Mouse (Mus musculus) cortical plate, adult 2 months (tissue): ENCODE results near the gene Hist3h2a.

ENCODE experiments used
- CTCF ChIP-seq: fragments of 200-500 bp; IDR thresholded peaks from 2 replicates; pipeline ENCODE4 v1.5.1; 2011; ENCODE audit warnings: mild to moderate bottlenecking, control low read depth, low read length; ENCODE audit not compliant: insufficient read depth; ENCODE audit errors: extremely low read depth
- POLR2A ChIP-seq: fragments of 200-500 bp; IDR thresholded peaks from 2 replicates; pipeline ENCODE4 v1.6.1; 2011; ENCODE audit warnings: mild to moderate bottlenecking, low read length, control low read depth; ENCODE audit not compliant: insufficient read depth; ENCODE audit errors: extremely low read depth

DNA sequence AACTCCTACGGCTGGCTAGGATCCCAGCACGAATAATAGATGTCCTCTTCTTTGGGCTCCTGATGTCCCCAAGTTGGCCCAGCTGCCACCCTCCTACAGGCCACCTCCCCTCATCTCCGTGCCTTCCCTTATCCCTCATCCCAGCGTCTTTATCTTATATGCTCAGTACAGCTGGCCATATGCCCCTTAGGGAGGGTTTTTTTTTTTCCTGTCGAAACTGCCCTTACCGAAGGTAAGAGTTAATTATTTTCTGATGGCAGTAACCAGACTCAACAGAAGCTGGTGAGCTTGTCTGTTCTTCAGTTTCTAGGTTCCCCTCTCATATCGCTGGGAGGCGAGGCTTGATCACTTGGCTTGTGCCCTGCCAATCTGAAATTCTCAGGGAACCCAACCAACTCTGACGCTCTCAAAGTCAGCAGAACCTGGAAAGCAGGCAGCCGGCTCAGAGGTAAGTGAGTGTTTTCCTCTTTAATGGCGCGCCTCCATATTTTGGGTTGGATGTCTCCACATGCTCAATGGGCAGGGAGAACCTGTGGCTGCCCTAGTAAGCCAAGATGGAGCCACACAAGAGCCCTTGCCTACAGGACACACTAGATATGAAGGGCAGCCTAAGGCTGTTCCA lies 36.6 kb upstream of the Hist3h2a start, which contains the start of gene Btnl10:
- TF ChIP-seq CTCF (no peak), POLR2A (no peak)
